Mouse (Mus musculus) right cerebral cortex, postnatal 4 days (tissue): ENCODE results near the gene Olfr346.

Source experiments
- DNase-seq: peaks from one replicate; pipeline ENCODE4 v3.0.0-alpha.2; 2022

Olfr346 gene

GRCm38 (mm10) chr2:36685488-36685887 lies at the start of gene Olfr346:
Gene Olfr346, plus strand, starts transcription at chr2:36685788.
- DNase-seq = no peak

- DNase-seq = no peak
Measured at GRCm38 (mm10) chr2:36639741-36640140, 45.8 kb upstream of the Olfr346 start, which contains the start of gene Olfr345. Gene Olfr345, plus strand, starts transcription at chr2:36640041.

- no peak for DNase-seq
Measured at GRCm38 (mm10) chr2:36731602-36732001, 46.0 kb downstream of the Olfr346 start, which contains the start of gene Olfr347. Gene Olfr347, plus strand, starts transcription at chr2:36731902.

GRCm38 (mm10) chr2:36736226-36736625 lies 50.6 kb downstream of the Olfr346 start:
- no peak for DNase-seq
